Mouse (Mus musculus) heart, adult 2 months (tissue): ENCODE measurements around the gene Psmc3ip.

ENCODE experiments used
- CTCF ChIP-seq: fragments of 200-600 bp; IDR thresholded peaks from 2 replicates; pipeline ENCODE4 v1.8.1; 2022; ENCODE audit warnings: antibody characterized with exemption, mild to moderate bottlenecking, moderate library complexity
- EP300 ChIP-seq: fragments of 200-500 bp; IDR thresholded peaks from 2 replicates; pipeline ENCODE4 v1.6.1; 2011; ENCODE audit warnings: low read depth, low read length, control low read depth; ENCODE audit not compliant: insufficient read depth
- POLR2A ChIP-seq: fragments of 200-500 bp; IDR thresholded peaks from 2 replicates; pipeline ENCODE4 v1.6.1; 2011; ENCODE audit warnings: mild to moderate bottlenecking, low read depth, low read length, control low read depth; ENCODE audit not compliant: insufficient read depth

DNA sequence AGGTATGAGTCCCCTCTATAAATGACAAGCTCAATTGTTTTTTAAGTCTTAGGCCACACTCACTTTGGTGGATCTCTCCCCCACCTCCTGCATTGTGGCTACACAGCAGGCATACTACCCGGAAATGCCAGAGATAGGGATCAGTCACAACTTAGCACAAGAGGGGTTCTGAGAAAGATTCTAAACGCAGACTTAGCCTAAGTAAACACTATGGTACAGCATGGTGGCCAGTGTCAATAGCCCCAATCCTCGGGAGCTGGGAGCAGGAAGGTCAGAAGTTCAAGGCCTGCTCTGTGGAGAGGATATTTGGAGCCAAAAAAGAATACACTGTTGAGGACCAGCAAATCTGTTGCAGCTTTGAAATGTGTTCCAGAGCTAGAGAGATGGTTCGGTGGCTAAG lies 22.9 kb upstream of the Psmc3ip start:
- TF ChIP-seq POLR2A (no peak), CTCF (no peak), EP300 (no peak)
